Mouse (Mus musculus) myocyte (in vitro differentiated cells): Measurements from ENCODE around the gene Lyrm2.

Experiments used
- E2F4 ChIP-seq: IDR thresholded peaks from one replicate; pipeline ENCODE4 v1.6.1; 2011; ENCODE audit warnings: mild to moderate bottlenecking, control low read depth, moderate library complexity; ENCODE audit not compliant: insufficient read depth
- MAX ChIP-seq: IDR thresholded peaks from one replicate; pipeline ENCODE4 v1.6.1; 2011; ENCODE audit warnings: low read depth, mild to moderate bottlenecking, control low read depth
- MYOD1 ChIP-seq, 3 experiments: IDR thresholded peaks; one replicate each; pipeline ENCODE4 v1.6.1; 2011; ENCODE audit warnings: control low read depth in 2 of 3, low read depth in 2 of 3, mild to moderate bottlenecking in 2 of 3, moderate library complexity in 1 of 3; ENCODE audit not compliant: insufficient read length in 2 of 3, control insufficient read depth in 1 of 3
- MYOG ChIP-seq, 3 experiments: IDR thresholded peaks; one replicate each; pipeline ENCODE4 v1.6.1; 2011; ENCODE audit warnings: control low read depth in 2 of 3, low read depth in 2 of 3, mild to moderate bottlenecking in 2 of 3; ENCODE audit not compliant: insufficient read length in 2 of 3, control insufficient read depth in 1 of 3, insufficient read depth in 1 of 3
- POLR2A ChIP-seq: IDR thresholded peaks from one replicate; pipeline ENCODE4 v1.6.1; 2011; ENCODE audit warnings: low read depth, mild to moderate bottlenecking, control low read depth, moderate library complexity; ENCODE audit not compliant: insufficient read length
- POLR2AphosphoS2 ChIP-seq: IDR thresholded peaks from one replicate; pipeline ENCODE4 v1.6.1; 2011; ENCODE audit warnings: low read depth, control low read depth; ENCODE audit not compliant: insufficient read length
- REST ChIP-seq: IDR thresholded peaks from one replicate; pipeline ENCODE4 v1.6.1; 2011; ENCODE audit warnings: mild to moderate bottlenecking, control low read depth, moderate library complexity; ENCODE audit not compliant: insufficient read depth, insufficient read length
- SRF ChIP-seq: IDR thresholded peaks from one replicate; pipeline ENCODE4 v1.6.1; 2011; ENCODE audit warnings: low read depth; ENCODE audit not compliant: control insufficient read depth, insufficient read length
- TCF12 ChIP-seq: IDR thresholded peaks from one replicate; pipeline ENCODE4 v1.6.1; 2011; ENCODE audit warnings: mild to moderate bottlenecking, control low read depth; ENCODE audit not compliant: poor library complexity, insufficient read depth, severe bottlenecking
- TCF3 ChIP-seq: IDR thresholded peaks from one replicate; pipeline ENCODE4 v1.6.1; 2011; ENCODE audit warnings: low read depth, control low read depth; ENCODE audit not compliant: insufficient read length
- USF1 ChIP-seq: IDR thresholded peaks from one replicate; pipeline ENCODE4 v1.6.1; 2011; ENCODE audit warnings: low read depth, mild to moderate bottlenecking, control low read depth, moderate library complexity

DNA sequence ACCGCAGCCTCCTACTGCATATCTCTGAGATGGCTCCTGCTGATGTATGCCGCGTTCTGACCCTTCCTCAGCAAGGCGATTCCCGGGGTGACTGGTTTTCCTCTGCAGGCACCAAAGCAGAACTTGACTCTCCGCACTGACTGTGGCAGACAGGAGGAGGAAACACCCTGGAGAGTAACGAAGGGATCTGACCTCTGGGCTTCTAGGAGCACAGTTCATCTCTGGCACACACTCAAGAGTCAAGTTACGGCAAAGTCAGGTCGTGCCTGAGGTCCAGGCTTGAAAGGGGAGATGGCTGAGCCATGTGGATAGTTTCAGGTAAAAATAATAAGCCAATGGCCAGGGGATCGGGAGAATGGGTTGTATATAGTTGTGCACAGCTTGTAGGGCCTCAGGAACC lies 29.3 kb downstream of the Lyrm2 start:
- TF ChIP-seq POLR2AphosphoS2 (no peak), E2F4 (no peak), POLR2A (no peak), USF1 (no peak), TCF3 (no peak), MAX (no peak), REST (no peak), MYOD1 (IDR thresholded peaks at IDR 0.05; ENCODE audit: control insufficient read depth in 1 of 3, insufficient read length in 2 of 3, low read depth in 2 of 3) (no peak), TCF12 (no peak), MYOG (IDR thresholded peaks at IDR 0.05; ENCODE audit: control insufficient read depth in 1 of 3, insufficient read depth in 1 of 3, insufficient read length in 2 of 3, low read depth in 2 of 3) (no peak), SRF (no peak)
